Mouse (Mus musculus) 416B (cell line): ENCODE data around the gene Daam1.
"Not testable (repeated sequence)": the region's sequence is repeated elsewhere in the genome, so short reads cannot be mapped to it uniquely, and the experiment has no call there.

Experiments used
- DNase-seq: peaks from one replicate; pipeline ENCODE4 v3.0.0; 2011; ENCODE audit warnings: low read depth

Daam1 gene

DNA sequence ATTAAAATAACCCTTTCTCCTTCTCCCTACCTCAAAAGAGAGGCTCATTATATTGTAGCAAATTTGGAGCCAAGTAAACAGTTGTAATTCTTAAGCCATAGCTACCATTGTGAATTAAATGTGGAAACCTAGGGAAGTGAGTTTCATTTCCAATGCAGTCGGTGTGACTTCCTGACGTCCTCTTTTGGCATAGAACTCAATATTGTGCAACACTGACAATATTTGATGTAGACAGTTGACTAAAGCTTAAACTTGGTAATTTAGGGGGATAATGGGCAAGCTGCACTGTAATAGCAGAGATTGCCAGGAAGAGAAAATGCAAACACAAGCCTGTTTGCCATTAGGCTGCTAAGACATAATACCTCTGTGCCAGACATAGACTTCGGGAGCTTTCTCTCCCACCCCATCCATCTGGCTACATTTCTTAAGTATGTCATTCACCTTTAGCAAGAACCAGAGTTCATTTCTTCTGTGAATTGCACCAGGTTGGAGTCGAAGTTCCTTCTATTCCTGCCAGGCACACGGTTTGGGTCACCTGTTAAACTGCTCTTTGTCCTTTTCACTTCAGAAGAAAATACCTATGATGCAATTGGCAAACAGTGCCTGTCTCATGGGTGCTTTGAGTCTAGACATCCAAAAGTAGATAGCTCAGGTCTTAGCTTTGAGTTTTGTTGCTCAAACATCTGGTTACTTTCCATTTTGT, 5.2 kb downstream of the Daam1 start:
- DNase-seq = peak; percentile 67

DNA sequence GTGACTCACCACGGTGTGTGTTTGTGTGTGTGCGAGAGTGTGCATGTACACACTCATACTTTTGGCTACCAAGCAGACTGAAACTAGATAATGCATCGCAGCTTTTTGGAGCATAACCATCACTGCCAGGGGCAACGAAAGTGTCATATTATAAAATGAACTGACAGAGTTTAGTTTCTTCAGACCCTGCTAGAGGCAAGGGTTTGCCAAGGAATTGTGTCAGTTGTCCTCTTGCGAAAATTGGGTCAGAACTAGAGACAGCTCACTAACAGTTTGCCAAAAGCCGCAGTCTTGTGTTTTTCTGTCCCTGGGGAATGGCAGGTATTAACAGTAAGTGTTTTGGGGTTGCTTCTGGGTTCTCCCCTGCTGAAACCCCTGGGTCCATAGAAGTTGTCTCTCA, 5.9 kb downstream of the Daam1 start:
- peak; percentile 15 for DNase-seq

DNA sequence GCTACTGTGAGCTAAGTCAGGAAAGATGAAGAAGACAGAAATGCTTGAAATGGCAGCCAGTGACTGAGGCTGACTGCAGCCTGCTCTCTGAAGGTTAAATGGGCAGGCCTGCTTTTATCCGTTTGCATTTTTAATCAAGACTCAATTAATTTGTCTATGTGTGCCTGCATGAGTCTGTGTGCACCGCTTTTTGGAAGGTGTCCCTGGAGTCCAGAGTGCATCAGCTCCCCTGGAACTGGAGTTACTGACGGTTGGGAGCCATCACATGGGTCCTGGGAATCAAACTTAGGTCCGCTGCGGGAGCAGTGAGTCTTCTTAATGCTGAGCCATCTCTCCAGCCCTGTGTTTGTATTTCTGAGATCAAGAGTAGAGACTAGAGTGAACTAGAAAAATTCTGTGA, 6.7 kb downstream of the Daam1 start:
- DNase-seq = no peak

DNA sequence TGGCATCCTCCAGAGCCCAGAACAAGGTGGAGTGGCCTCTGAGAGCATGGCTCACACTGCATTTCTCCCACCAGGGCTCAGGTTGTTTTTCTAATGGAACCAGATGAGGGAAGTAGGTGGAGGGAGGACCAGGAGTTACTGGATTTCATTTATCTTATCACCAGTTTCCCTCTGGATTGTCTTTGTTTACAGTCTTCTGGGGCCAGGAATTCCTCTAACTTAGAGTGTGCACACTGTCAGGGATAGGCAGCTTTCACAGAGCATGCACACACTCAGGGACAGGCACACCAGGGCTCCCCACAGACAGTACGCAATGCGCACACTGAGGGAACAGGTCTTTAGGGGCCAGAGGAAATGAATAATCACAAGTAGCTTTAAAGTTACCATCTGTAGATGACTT, 7.4 kb downstream of the Daam1 start:
- no peak for DNase-seq

DNA sequence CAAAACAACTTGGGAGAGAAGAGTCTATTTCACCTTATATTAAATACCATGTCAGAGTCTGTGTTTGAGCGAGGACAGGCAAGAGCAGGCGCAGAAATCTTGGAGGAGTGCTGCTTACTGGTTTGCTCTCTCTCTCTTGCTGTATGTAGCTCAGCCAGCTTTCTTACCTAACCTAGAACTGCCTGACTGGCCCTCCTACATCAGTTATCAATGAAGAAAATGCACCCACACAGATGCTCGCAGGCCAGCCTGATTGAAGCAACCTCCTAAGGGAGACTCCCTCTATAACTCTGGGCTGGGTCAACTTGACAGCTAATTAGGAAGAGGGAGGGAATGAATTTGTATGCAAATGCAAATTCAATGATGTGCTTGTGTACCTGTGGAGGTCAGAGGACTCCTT, 8.8 kb downstream of the Daam1 start:
- no peak for DNase-seq

DNA sequence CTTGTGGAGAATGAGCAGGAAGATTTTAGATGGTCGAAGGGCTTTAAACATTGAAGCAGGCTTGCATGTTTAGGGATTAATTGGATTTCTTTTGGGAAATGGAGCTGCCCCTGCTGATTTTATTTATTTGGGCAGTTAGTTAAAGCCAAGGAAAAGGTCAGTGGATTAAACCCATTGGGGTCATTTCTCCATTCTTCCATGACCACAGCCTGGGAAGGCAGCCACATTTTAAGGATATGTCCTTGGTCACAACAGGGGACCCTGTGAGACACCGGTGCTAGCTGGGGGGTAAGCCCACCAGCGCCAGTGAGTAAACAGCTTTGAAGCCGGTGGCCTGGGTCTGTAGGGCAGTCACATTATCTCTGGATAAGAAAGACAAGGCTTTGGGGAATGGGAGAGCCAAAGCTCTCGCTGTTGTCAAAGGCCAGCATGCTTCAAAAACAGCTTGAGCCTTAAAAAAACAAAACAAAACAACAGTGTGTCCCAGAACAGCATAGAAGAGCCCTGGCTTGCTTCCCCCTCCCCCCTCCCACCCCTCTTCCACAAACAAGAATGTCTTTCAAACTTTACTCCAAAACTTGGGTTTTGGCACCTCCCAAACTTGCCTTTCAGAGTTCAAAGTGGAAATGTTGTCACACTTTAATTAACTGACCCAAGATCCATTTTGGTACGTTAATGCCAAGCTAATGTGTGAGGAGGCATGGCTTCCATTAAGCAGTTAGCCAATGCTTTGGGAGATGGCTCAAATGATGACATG, 9.7 kb downstream of the Daam1 start:
- no peak for DNase-seq

DNA sequence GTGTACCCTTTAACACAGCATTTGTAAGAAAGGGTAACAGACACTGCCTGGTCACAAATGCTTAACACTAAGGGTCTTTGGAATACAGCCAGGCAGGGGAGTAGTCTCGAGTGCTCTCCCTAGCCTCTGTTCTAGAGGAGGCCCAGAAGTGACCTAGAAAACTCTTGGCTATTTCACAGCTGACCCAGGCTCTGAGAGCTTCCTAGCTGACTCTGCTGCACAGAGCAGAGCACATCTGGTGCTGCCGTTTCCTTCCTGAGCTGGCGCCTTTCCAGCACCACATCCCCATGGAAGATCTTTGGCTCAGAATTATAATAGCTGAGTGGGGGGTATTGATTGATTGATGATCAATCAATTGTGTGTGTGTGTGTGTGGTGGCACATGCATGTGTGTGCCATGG, 11.1 kb downstream of the Daam1 start:
- DNase-seq = no peak

DNA sequence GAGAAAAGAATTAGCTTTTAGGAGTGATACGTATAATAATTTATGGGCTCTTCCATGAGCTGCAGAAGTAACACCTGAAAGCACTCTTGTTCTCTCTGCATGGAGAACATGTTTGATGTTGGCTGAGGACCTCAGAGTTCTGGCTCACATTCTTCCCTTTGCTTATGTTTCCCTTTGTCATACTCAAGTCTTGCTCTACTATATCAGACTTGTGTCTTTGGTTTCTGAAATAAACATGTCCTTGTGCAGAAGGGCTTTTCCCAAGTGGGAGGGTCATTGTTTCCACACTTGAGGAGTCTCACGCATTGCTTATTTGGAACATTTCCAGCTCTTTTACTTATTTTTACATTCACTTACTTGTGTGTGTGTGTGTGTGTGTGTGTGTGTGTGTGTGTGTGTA, 11.7 kb downstream of the Daam1 start:
- no peak for DNase-seq

DNA sequence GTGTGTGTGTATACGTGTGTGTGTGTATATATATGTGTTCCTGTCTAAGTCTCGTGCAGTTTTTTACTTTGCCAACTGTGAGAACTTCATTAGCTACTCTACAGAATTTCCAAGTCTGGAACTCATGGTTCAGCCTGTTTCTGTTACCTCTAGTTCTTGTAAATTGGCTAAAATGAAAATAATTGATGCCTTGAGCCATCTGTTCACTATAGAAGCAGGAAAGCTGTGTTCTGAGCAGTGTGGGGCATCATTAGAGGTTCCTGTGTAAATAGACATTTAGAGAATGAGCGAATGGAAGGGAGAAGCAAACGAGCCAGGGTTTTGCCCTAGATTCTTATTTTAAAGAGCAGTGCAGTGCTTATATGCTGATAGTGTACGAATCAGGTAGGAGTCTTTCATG, 14.6 kb downstream of the Daam1 start:
- DNase-seq = no peak

DNA sequence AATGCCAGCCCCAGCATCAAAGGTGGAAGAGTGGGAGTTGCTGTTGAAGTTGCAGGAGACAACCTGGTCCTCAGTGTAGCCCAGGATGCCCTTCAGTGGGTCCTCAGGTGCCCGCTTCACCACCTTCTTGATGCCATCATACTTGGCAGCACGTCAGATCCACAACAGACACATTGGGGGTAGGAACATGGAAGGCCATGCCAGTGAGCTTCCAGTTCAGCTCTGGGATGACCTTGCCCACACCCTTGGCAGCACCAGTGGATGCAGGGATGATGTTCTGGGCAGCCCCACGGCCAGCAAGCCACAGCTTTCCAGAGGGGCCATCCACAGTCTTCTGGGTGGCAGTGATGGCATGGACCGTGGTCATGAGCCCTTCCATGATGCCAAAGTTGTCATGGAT, 15.5 kb downstream of the Daam1 start:
- not testable (repeated sequence) for DNase-seq

DNA sequence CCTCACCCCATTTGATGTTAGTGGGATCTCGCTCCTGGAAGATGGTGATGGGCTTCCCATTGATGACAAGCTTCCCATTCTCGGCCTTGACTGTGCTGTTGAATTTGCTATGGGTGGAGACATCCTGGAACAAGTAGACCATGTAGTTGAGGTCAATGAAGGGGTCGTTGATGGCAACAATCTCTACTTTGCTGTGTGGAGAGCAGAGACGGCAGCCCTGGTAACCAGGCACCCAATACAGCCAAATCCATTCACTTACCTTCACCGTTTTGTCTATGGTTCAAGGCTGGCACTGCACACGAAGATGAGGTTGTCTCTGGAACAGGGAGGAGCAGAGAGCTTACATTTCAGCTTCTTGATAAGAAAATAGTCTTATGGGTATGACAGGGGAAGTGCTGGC, 16.1 kb downstream of the Daam1 start:
- DNase-seq = not testable (repeated sequence)

DNA sequence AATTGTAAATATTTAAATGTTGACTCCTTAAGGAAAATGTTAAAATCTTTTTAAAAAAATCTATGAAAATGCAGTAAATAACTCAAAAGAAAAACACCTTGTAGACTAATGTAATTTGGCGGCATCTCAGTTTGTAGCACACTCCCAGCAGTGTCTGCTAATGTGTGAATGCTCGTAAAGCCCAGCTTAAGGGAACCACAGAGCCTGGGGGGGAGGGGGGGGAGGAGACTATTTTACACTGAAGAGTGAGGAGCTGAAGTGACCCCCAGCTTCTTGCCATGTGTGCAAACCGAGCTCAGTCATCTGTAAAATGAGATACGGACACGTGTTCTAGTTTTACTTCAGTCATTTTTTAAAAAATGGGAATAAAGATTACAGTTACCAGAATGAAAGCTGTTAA, 16.7 kb downstream of the Daam1 start:
- DNase-seq = no peak

DNA sequence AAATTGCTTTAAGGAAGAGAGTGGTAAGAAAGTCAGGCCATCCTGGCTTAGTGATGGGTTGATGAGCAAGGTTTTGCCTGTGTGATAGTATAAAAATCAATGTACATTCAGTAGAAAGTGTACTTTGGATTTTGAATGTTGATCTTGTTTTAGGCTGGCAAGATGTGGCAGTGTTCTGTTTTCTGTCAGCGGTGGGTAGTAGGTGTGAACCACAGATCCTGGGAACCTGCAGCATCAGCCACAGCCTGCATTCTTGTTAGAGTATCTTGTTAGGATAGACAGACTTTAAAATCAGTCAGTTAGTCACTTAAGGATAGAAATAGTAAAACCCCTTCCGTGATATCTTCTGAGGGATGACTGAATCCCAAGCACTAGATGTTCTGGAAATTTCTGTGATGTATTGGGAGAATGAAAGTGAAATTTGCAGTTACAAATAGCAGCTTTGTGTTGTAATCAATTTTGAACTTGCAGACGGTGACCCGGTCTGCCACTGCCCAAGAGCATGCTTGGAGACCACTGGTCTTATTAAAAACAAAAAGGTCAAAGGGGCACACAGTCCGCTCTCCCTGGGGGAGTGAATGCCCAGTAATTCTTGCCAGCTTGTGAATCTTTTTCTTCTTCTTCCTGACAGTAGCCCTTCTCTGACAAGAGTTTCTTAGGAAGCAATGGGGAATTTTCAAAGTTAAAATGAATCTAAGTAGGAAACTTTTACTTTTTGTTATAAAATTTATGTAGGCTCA, 17.3 kb downstream of the Daam1 start:
- DNase-seq = no peak

DNA sequence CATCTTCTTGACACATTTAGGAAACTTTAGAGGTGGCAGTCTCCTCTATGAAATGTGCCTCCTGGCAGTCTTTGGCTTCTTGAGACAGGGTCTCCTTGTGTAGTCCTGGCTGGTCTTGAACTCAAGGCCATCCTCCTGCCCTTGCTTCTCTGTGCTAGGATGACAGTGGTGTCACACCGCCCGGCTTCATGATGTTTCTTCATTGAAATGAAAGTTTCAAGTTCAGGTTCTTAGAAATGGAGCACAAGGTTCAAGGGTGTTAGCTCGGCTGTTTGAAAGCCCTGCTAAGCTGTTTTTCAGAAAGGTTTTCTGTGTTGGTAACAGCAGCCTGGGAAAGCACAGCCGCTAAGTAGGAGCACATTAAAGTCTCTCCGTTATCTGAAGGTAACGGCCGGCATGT, 18.2 kb downstream of the Daam1 start:
- DNase-seq = no peak

DNA sequence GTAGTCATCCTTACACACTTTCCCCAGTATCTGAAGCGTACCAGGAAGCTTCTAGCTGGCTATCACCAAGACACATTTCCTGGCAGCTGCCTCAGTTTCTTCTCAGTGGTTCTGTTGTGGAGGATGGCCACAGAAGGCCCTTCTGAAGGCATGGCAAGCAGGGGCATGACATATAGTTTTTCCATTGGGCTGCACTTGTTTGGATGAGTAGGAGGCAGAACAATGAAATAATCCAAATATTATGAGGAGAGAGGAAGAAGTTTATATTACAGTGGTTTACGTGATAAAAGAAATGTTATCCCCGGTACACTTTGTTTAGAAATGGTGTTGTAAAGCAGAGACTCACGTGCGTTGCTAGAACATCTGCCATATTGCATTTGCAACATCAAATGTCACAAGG, 19.3 kb downstream of the Daam1 start:
- no peak for DNase-seq

DNA sequence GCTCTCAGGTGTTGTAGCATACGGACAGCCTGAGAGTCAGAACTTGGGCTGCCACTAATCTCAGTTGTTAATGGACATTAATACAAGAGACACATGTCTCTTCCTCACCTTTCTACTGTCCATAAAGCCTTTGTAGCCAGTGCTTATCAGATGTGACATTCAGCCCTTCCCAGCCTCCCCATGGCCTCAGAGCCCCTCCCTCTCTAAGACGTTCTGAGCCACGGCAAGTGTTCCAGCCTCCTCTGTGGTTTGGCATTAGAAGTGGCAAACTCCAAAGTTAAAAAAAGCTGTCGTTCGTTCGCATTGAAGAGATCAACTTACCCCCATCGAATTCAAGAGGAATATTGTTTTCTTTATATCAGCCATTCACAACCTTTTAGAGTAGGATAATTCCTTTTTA, 21.8 kb downstream of the Daam1 start:
- peak; percentile 51 for DNase-seq

DNA sequence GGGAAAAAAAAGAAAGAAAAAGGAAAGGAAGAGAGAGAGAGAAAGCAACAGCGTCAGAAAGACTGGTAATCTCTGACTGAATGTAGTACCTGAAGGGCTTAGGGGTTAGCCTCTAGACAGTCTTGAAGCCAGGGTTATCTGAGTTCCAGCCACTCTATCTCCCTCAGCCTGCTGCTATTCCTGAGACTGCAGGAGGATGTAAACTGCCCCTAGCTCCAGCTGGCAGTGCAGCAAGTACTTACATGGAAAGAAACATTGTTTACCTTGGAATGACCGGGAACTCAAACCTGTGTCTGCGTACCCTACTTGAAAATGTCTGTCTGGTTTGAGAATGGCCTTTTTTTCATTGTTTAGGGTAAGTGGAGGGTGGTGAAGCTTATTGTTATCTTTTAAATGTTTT, 22.8 kb downstream of the Daam1 start:
- DNase-seq = no peak

DNA sequence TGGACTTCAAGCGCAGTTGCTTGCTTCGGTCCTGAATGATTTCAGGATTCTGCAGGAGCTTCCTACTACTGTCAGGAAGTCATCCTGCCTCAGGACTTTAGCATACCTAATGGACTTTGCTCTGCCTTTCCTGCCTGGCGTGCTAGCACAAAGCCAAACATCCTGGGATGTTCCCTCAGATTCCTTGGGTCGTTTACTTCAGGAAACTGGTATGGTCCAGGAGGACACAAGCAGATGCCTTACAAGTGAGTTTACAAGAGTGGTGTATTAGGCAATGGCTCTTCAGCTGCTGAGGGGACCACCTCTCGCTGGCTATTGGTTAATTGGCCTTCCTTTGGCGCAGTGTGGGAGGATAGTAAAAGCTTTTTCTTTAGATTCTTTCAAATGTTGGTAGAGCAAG, 23.3 kb downstream of the Daam1 start:
- no peak for DNase-seq

DNA sequence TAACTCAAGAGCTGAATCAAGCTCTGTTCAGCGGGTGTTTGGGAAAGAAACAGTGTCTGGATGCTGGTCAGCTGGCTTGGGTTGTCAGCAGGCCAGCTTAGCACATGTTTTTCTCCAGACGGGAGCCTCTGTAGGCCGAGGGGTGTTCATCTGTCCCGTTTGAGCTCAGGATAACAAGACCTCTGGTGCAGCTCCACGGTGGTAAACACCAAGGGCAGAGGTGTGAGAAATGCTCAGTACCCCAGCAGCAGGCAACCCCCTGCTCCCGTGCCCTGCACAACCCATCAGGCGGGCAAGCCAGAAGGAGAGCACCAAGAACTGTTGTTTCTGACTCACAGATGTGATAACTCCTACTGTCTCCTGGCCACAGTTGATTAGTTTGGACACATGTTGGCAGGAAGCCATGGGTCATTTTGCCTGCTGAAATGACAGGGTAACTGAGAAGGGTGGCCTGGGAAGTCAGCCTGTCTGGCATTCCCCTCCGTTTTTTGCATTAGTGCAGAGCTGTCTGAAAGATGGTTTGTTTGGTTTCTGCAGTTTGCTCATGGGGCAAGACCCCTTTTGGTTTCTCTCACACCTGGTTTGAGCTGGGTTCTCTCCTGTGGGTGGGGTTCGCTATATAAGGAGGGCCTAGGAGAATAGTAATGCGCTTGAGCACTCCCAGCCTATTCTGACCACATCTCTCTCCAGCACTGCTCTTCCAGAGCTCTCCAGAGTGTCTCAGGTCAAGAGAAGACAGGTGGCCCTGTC, 25.0 kb downstream of the Daam1 start:
- DNase-seq = peak; percentile 63

DNA sequence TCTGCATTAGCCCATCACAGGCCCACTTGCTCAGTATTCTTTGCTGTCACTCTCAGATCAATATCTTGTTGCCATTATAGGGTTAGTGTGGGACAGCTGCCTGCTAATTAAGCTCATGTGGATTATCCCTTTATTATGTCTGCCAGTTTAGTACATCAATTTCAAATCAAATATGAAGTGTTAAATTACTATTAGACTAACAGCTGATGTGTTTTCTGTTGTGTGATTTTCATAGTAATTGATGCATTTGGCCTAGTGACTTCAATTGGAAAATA, 25.5 kb downstream of the Daam1 start:
- no peak for DNase-seq

DNA sequence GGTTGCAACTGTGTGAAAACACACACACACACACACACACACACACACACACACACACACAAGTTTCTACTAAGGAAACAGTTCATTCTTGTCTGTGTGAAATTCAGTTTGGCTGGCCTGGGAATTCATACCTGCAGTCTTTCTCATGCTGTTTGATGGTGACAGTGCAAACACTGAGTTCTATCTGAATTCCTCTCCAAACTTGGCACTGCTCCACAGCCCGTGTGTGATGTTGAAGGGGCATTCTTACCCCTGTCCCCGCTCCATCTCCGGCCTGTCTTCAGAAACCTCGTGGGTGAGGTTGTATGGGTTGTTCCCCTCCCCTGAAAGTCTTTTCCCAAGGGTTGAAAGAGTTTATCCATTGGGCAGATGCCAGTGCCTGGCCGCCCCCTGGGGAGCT, 28.2 kb downstream of the Daam1 start:
- no peak for DNase-seq

DNA sequence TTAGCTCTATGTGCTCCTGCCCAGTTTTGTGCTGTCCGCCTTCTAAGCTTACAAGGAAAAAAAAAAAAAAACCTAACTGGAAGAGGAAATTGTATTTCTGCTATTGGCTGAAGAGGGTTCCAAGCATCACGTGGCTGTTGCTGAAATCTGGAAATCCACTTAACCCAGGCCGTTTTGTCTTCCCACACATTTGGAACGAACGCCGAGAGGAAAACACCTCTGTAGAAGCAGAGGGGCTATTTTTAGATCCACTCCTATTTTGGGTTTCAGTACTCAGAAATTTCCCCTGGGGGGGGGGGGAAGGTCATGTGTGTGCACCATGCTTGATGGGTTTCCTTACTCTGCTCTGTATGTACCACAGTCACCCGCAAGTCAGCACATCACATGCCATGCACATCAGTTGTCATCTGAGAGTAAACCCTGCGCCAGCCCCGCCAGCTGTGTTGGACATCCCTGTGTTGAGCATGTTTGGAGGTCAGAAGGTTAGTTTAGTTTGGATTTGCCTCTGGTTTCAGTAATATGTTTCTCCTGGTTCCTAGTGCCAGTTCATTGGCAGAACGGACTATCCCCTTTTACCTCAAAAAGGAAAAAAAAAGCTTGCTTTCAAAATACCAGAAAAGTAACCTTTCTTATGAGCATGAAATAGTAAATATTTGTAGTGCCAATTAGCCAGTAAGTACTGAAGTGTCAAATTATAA, 33.1 kb downstream of the Daam1 start:
- DNase-seq = no peak
